Mouse (Mus musculus): ENCODE results near the gene Gm10964. TPM values are rescaled to one million over a fixed set of nuclear protein-coding genes. Genes with fewer than 3 reads are reported as not detected.
A peak's percentile ranks its signal among the peaks of the same experiment; 100 is the strongest.

Gene Gm10964
- polyA plus RNA-seq, 1 experiment from 2014 or later = not detected

DNA sequence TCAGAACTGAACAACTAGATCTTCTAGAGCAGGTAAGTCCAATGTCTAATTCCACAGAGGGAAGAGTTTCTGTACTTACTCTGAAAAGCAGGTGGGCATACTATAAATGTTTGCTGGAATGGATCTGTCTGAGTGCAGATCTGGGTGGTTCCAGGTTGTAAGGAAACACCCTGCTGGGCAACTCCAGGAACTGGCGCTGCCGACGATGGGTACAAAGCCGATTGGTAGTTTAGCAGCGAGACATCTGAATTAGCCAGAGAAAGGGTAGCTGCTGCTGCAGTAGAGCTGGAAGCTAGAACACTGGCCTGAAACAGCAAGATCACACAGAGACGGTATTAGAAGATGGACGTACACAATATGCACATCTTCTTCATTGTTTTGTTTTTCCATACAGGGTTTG is 19.3 kb downstream of the Gm10964 start:
- H3K4me1 ChIP-seq (ENCODE audit: control insufficient read depth, insufficient read depth, low read length) = peaks cover 4% of the 10 kb centered on the region; the same call in 1 of the 2 replicates
- no peak overlapping the region for H3K4me2 ChIP-seq
- no peaks in the 10 kb centered on the region for H3K9me3 ChIP-seq (replicated peaks; ENCODE audit: control insufficient read depth, low read length)
- H3K9ac ChIP-seq (ENCODE audit: low read depth, low read length) = no peak overlapping the region
- 83% methylated on average over 7 of the region's 7 CpGs for WGBS (ENCODE audit: insufficient replicate concordance)
- no peak for ATAC-seq (replicated peaks; ENCODE audit: insufficient number of reproducible peaks, low FRiP score, low TSS enrichment)
- no peaks in the 10 kb centered on the region for H3K27me3 ChIP-seq (ENCODE audit: control insufficient read depth, insufficient read depth, low read length)
- H3K27ac ChIP-seq (ENCODE audit: low read depth, low read length) = no peak overlapping the region
- H3K36me3 ChIP-seq (ENCODE audit: control insufficient read depth, insufficient read depth, low read length) = peaks cover 18% of the 10 kb centered on the region
- no peak overlapping the region for H3K4me3 ChIP-seq (ENCODE audit: low read depth, low read length)

DNA sequence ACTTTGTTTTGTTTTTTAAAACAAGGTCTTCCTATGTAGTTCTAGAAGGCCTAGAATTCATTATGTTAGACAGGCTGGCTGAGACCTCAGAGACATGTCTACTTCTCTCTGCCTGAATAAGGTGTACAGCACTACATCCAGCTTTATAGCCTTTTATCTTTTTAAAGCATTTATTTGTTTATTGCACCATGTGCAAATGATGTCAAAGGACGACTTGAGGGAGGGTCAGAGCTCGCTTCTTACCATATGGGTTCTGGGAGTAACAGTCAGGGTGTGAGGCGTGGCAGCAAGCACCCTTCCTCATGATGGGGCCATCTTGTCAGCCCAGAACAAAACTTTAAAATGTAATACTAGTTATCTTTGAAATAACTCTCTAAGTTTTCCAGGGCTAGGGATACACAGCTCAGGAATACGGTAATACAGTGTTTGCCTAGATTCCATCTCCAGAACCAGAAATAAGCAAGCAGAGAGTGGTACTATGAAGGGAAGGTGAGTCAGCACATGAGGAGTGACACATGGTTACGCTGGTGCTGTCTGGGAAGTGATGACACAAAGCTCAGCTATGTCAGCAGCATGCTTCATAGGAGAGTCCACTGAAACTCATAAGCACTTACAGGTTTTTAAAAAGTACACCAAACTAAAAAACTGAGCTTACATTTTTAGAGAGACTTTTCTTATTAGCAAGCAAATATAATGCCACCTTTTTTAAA is 20.2 kb downstream of the Gm10964 start:
- Histone ChIP-seq H3K4me1 (ENCODE audit: control insufficient read depth, insufficient read depth, low read length) (peaks cover 4% of the 10 kb centered on the region; the same call in 1 of the 2 replicates), H3K36me3 (ENCODE audit: control insufficient read depth, insufficient read depth, low read length) (peaks cover 18% of the 10 kb centered on the region), H3K9me3 (replicated peaks; ENCODE audit: control insufficient read depth, low read length) (no peaks in the 10 kb centered on the region), H3K27ac (ENCODE audit: low read depth, low read length) (no peak overlapping the region), H3K27me3 (ENCODE audit: control insufficient read depth, insufficient read depth, low read length) (no peaks in the 10 kb centered on the region), H3K9ac (ENCODE audit: low read depth, low read length) (no peak overlapping the region), H3K4me2 (no peak overlapping the region), H3K4me3 (ENCODE audit: low read depth, low read length) (no peak overlapping the region)
- 81% methylated on average over 5 of the region's 5 CpGs for WGBS (ENCODE audit: insufficient replicate concordance)
- no peak for ATAC-seq (replicated peaks; ENCODE audit: insufficient number of reproducible peaks, low FRiP score, low TSS enrichment)

GRCm38 (mm10) chr3:103766789-103767188 is 27.6 kb downstream of the Gm10964 start:
- 78% methylated on average over 3 of the region's 3 CpGs for WGBS (ENCODE audit: insufficient replicate concordance)
- H3K36me3 ChIP-seq (ENCODE audit: control insufficient read depth, insufficient read depth, low read length) = peaks cover 8% of the 10 kb centered on the region; the same call in 1 of the 2 replicates
- H3K4me2 ChIP-seq = no peak overlapping the region
- no peak overlapping the region for H3K27ac ChIP-seq (ENCODE audit: low read depth, low read length)
- H3K9me3 ChIP-seq (replicated peaks; ENCODE audit: control insufficient read depth, low read length) = no peaks in the 10 kb centered on the region
- ATAC-seq (replicated peaks; ENCODE audit: insufficient number of reproducible peaks, low FRiP score, low TSS enrichment) = no peak
- H3K9ac ChIP-seq (ENCODE audit: low read depth, low read length) = no peak overlapping the region
- H3K27me3 ChIP-seq (ENCODE audit: control insufficient read depth, insufficient read depth, low read length) = no peaks in the 10 kb centered on the region
- no peak overlapping the region for H3K4me3 ChIP-seq (ENCODE audit: low read depth, low read length)
- peaks cover 2% of the 10 kb centered on the region; the same call in 1 of the 2 replicates for H3K4me1 ChIP-seq (ENCODE audit: control insufficient read depth, insufficient read depth, low read length)

DNA sequence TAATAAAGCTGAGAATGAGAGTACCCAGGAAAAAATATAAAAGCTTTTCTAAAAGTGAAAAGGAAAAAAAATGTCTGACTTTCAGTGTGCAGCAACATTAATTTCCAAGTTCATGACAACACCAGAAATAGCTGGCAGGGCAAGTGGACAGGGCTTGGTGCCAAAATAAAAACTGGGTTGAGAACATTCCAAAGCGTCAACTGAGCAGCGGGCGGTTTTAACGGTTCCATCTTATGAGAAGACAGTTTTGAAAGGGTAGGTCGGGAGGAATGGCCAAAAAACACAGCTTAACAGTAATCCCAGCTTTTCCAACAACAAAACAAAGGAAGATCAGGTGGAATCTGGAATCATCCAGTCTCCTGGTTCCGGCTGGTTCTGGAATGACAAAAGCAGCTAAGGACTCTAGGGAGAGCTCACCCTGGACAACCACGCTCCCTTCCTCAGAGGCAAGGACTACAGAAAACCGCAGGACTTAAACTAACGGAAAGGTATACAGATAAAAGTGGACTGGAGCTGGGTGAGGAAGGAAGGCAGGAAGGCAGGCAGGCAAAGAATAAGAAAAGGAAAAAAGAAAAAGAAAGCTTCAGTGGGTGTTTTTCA is 32.5 kb downstream of the Gm10964 start:
- H3K4me3 ChIP-seq (ENCODE audit: low read depth, low read length) = no peak overlapping the region
- H3K4me2 ChIP-seq = no peak overlapping the region
- H3K9me3 ChIP-seq (replicated peaks; ENCODE audit: control insufficient read depth, low read length) = no peaks in the 10 kb centered on the region
- H3K36me3 ChIP-seq (ENCODE audit: control insufficient read depth, insufficient read depth, low read length) = no peaks in the 10 kb centered on the region
- peak overlapping the region; percentile 51; the same call in 1 of the 2 replicates for H3K27ac ChIP-seq (ENCODE audit: low read depth, low read length)
- WGBS (ENCODE audit: insufficient replicate concordance) = 61% methylated on average over 9 of the region's 9 CpGs
- ATAC-seq (replicated peaks; ENCODE audit: insufficient number of reproducible peaks, low FRiP score, low TSS enrichment) = no peak
- H3K9ac ChIP-seq (ENCODE audit: low read depth, low read length) = no peak overlapping the region
- peaks cover 10% of the 10 kb centered on the region for H3K4me1 ChIP-seq (ENCODE audit: control insufficient read depth, insufficient read depth, low read length)
- H3K27me3 ChIP-seq (ENCODE audit: control insufficient read depth, insufficient read depth, low read length) = no peaks in the 10 kb centered on the region

DNA sequence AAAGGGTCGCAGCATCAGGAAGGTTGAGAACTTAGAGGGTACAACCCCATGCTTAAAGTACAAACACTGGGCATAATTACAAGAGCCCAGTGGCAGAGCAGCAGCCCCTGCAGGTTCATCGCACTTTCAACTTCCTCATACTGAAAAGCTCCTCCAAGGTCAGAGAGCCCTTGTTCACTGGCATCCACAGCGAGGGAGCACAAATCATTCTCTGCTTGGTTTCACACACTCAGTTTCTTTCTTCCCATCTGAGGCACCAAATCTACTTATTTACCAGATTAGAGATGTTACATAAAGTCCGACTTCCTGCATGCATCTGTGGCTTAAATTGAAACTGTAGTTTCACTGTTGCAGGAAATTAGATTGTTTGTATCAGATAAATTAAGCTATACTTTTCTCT is 33.7 kb downstream of the Gm10964 start:
- peaks cover 10% of the 10 kb centered on the region for H3K4me1 ChIP-seq (ENCODE audit: control insufficient read depth, insufficient read depth, low read length)
- H3K9me3 ChIP-seq (replicated peaks; ENCODE audit: control insufficient read depth, low read length) = no peaks in the 10 kb centered on the region
- no peaks in the 10 kb centered on the region for H3K27me3 ChIP-seq (ENCODE audit: control insufficient read depth, insufficient read depth, low read length)
- no peak for ATAC-seq (replicated peaks; ENCODE audit: insufficient number of reproducible peaks, low FRiP score, low TSS enrichment)
- no peak overlapping the region for H3K9ac ChIP-seq (ENCODE audit: low read depth, low read length)
- 76% methylated on average over 4 of the region's 4 CpGs for WGBS (ENCODE audit: insufficient replicate concordance)
- H3K4me2 ChIP-seq = no peak overlapping the region
- H3K36me3 ChIP-seq (ENCODE audit: control insufficient read depth, insufficient read depth, low read length) = no peaks in the 10 kb centered on the region
- no peak overlapping the region for H3K4me3 ChIP-seq (ENCODE audit: low read depth, low read length)
- H3K27ac ChIP-seq (ENCODE audit: low read depth, low read length) = 0 out of 2 replicates have a peak overlapping the region, but pooled peaks have one; percentile 31

DNA sequence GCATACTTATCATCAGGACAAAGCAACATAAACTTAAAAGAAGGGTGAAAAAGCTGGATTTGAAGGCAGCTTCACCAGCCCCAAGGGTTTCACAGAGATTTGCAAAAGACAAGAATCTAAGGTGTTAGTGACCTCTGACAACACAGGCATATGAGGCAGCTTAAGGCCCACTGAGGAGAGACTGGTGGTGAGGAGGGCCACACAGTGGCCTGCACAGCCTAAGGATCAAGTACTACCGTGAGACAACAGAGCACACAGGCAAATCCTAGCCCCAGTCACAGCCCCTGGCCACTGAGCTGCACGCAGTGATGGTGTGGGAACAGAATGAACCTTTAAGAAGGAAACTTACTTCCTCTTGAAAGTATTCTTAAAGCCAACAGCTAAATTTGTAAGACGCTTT is 34.3 kb downstream of the Gm10964 start:
- H3K9me3 ChIP-seq (replicated peaks; ENCODE audit: control insufficient read depth, low read length) = no peaks in the 10 kb centered on the region
- no peak overlapping the region for H3K4me3 ChIP-seq (ENCODE audit: low read depth, low read length)
- 85% methylated on average over 3 of the region's 3 CpGs for WGBS (ENCODE audit: insufficient replicate concordance)
- H3K27me3 ChIP-seq (ENCODE audit: control insufficient read depth, insufficient read depth, low read length) = no peaks in the 10 kb centered on the region
- ATAC-seq (replicated peaks; ENCODE audit: insufficient number of reproducible peaks, low FRiP score, low TSS enrichment) = no peak
- no peaks in the 10 kb centered on the region for H3K36me3 ChIP-seq (ENCODE audit: control insufficient read depth, insufficient read depth, low read length)
- H3K27ac ChIP-seq (ENCODE audit: low read depth, low read length) = peak overlapping the region; percentile 31; the same call in 1 of the 2 replicates
- H3K4me2 ChIP-seq = no peak overlapping the region
- H3K4me1 ChIP-seq (ENCODE audit: control insufficient read depth, insufficient read depth, low read length) = peaks cover 10% of the 10 kb centered on the region
- H3K9ac ChIP-seq (ENCODE audit: low read depth, low read length) = no peak overlapping the region

- H3K9ac ChIP-seq (ENCODE audit: low read depth, low read length) = no peak overlapping the region
- H3K27ac ChIP-seq (ENCODE audit: low read depth, low read length) = no peak overlapping the region
- no peak overlapping the region for H3K4me3 ChIP-seq (ENCODE audit: low read depth, low read length)
- WGBS (ENCODE audit: insufficient replicate concordance) = 91% methylated on average over 15 of the region's 15 CpGs
- H3K4me2 ChIP-seq = no peak overlapping the region
- H3K4me1 ChIP-seq (ENCODE audit: control insufficient read depth, insufficient read depth, low read length) = peaks cover 10% of the 10 kb centered on the region
- no peaks in the 10 kb centered on the region for H3K9me3 ChIP-seq (replicated peaks; ENCODE audit: control insufficient read depth, low read length)
- no peak for ATAC-seq (replicated peaks; ENCODE audit: insufficient number of reproducible peaks, low FRiP score, low TSS enrichment)
- no peaks in the 10 kb centered on the region for H3K36me3 ChIP-seq (ENCODE audit: control insufficient read depth, insufficient read depth, low read length)
- no peaks in the 10 kb centered on the region for H3K27me3 ChIP-seq (ENCODE audit: control insufficient read depth, insufficient read depth, low read length)
Measured at GRCm38 (mm10) chr3:103774009-103774408, 34.8 kb downstream of the Gm10964 start.

GRCm38 (mm10) chr3:103777940-103778339 is 38.8 kb downstream of the Gm10964 start:
- no peak overlapping the region for H3K4me2 ChIP-seq
- no peaks in the 10 kb centered on the region for H3K9me3 ChIP-seq (replicated peaks; ENCODE audit: control insufficient read depth, low read length)
- no peaks in the 10 kb centered on the region for H3K27me3 ChIP-seq (ENCODE audit: control insufficient read depth, insufficient read depth, low read length)
- H3K9ac ChIP-seq (ENCODE audit: low read depth, low read length) = no peak overlapping the region
- H3K36me3 ChIP-seq (ENCODE audit: control insufficient read depth, insufficient read depth, low read length) = no peaks in the 10 kb centered on the region
- H3K4me3 ChIP-seq (ENCODE audit: low read depth, low read length) = no peak overlapping the region
- no peak overlapping the region for H3K27ac ChIP-seq (ENCODE audit: low read depth, low read length)
- WGBS (ENCODE audit: insufficient replicate concordance) = 86% methylated on average over 11 of the region's 11 CpGs
- ATAC-seq (replicated peaks; ENCODE audit: insufficient number of reproducible peaks, low FRiP score, low TSS enrichment) = no peak
- peaks cover 9% of the 10 kb centered on the region; the same call in 1 of the 2 replicates for H3K4me1 ChIP-seq (ENCODE audit: control insufficient read depth, insufficient read depth, low read length)
